Mouse (Mus musculus) forebrain, postnatal 0 days (tissue): ENCODE measurements around the gene Ube2k. TPM values are rescaled to one million over a fixed set of nuclear protein-coding genes. Genes with fewer than 3 reads are reported as not detected.

ENCODE experiments used
- ATAC-seq: fragments of 200-750 bp; cut with Nextera tagmentation; 2 replicates; pipeline ENCODE4 v1.8.0; 2017; ENCODE audit warnings: mild to moderate bottlenecking, moderate library complexity
- DNase-seq: peaks from one replicate; pipeline ENCODE4 v3.0.0-alpha.2; 2015
- H3K27ac ChIP-seq: fragments of 300-500 bp; sonication (generic); 2 replicates; pipeline ENCODE4 v1.5.1; 2014; ENCODE audit warnings: low read depth, mild to moderate bottlenecking, antibody characterized with exemption, low read length, moderate library complexity, mixed read lengths
- H3K27me3 ChIP-seq: fragments of 300-500 bp; sonication (generic); 2 replicates; pipeline ENCODE4 v1.6.1; 2014; ENCODE audit warnings: mild to moderate bottlenecking, low read length, mixed read lengths; ENCODE audit not compliant: insufficient read depth
- H3K36me3 ChIP-seq: fragments of 300-500 bp; sonication (generic); 2 replicates; pipeline ENCODE4 v1.6.1; 2014; ENCODE audit warnings: mild to moderate bottlenecking, moderate library complexity; ENCODE audit not compliant: insufficient read depth
- H3K4me1 ChIP-seq: fragments of 300-500 bp; sonication (generic); 2 replicates; pipeline ENCODE4 v1.6.1; 2014; ENCODE audit warnings: antibody characterized with exemption; ENCODE audit not compliant: insufficient read depth
- H3K4me2 ChIP-seq: fragments of 300-500 bp; sonication (generic); 2 replicates; pipeline ENCODE4 v1.6.1; 2014; ENCODE audit warnings: low read depth, mild to moderate bottlenecking, moderate library complexity
- H3K4me3 ChIP-seq: fragments of 300-500 bp; sonication (generic); 2 replicates; pipeline ENCODE4 v1.5.1; 2014; ENCODE audit warnings: low read depth, low read length, mixed read lengths
- H3K9ac ChIP-seq: fragments of 300-500 bp; sonication (generic); 2 replicates; pipeline ENCODE4 v1.6.1; 2014; ENCODE audit warnings: mild to moderate bottlenecking
- H3K9me3 ChIP-seq: fragments of 300-500 bp; sonication (generic); 2 replicates; pipeline ENCODE4 v1.6.1; 2016; ENCODE audit warnings: low read length
- CTCF ChIP-seq: sonication (generic); IDR thresholded peaks from 2 replicates; pipeline ENCODE4 v1.5.1; 2016; ENCODE audit warnings: antibody characterized with exemption, control low read depth, low read depth
- WGBS: fragments of 180-500 bp; shearing (Covaris S2); extraction: QIAGEN DNeasy Blood & Tissue Kit; methylation state at CpG from one replicate; pipeline ENCODE4 v1.1.7; 2014; 5-methylcytosine and 5-hydroxymethylcytosine counted together
- polyA plus RNA-seq: library from polyadenylated mRNA; unstranded; fragments of >200 nt; fragmentation: Nextera tagmentation; extraction: Ambion mirVana; gene quantifications from 2 replicates; pipeline ENCODE4 v1.2.1, GENCODE M21; 2015
- total RNA-seq: library from RNA; depleted of rRNA; stranded (reverse); fragments of >200 nt; gene quantifications from 2 replicates; pipeline ENCODE4 v1.2.3, GENCODE M21; 2014; rRNA removed

Gene Ube2k
- total and polyA plus RNA-seq, 2 experiments from 2014 or later, result 55.8 to 207 TPM

DNA sequence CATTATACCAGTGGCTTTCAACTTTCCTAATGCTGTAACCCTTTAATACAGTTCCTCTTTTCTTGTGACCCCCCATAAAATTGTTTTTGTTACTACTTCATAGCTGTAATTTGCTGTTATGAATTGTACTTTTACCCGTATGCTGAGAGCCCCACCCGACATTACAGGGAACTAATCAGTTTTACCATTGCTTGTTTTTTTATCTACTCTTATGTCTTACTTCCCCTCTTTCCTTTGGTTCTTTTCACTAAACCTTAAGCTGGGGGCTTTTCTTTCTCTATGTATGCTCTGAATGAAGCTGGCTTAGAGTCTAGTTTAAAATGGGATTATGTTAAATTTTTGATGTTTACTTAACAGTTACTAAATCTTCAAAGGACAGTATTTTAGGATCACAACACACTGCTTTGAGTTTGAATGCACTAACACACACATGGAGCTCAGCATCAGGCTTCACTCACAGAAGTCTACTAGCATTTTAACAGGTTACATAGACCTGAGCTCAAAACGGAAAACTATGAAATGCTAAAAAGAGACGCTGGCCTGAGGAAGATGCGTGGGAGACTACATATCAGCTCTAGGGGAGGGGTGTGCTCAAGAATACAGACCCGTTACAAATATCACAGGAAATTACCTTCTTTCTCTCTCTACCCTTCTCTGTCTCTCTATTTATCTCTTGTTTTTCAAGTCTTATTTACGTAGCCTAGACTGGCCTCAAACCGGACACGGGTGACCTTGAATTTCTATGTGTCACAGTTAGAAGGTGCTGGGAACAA is 76.3 kb downstream of the Ube2k start:
- DNase-seq, result no peak
- H3K4me3 ChIP-seq, result no peak overlapping the region
- no peak for ATAC-seq
- H3K9me3 ChIP-seq, result no peaks in the 10 kb centered on the region
- peaks cover 27% of the 10 kb centered on the region for H3K36me3 ChIP-seq
- no peak for TF ChIP-seq CTCF
- no peaks in the 10 kb centered on the region for H3K4me1 ChIP-seq
- H3K27me3 ChIP-seq, result no peaks in the 10 kb centered on the region
- no peak overlapping the region for H3K4me2 ChIP-seq
- no peak overlapping the region for H3K27ac ChIP-seq
- no peak overlapping the region for H3K9ac ChIP-seq
- 86% methylated on average over 9 of the region's 9 CpGs for WGBS

DNA sequence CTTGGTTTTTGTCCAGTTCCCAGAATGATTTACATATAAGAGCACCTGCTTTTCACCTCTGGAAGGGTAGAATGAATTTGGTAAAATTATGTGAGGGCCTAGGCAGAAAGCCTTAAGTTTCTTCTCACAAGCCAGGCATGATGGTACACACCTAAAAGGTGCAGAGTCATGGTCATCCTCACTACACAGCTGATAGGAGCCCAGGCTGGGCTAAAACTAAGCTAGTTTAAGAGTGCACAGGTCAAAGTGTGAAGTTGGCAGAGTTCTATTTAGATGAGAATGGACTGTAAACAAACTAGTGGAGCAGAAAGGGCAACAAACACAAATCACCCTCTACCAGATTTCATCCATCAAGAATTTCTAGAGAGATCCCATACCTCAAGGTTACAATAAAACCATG is 87.3 kb downstream of the Ube2k start:
- no peak for ATAC-seq
- no peaks in the 10 kb centered on the region for H3K27me3 ChIP-seq
- H3K4me2 ChIP-seq, result no peak overlapping the region
- H3K4me1 ChIP-seq, result no peaks in the 10 kb centered on the region
- no peaks in the 10 kb centered on the region for H3K9me3 ChIP-seq
- no peak overlapping the region for H3K9ac ChIP-seq
- no peak overlapping the region for H3K27ac ChIP-seq
- peaks cover 29% of the 10 kb centered on the region for H3K36me3 ChIP-seq
- no peak for DNase-seq
- no peak for TF ChIP-seq CTCF
- H3K4me3 ChIP-seq, result no peak overlapping the region

DNA sequence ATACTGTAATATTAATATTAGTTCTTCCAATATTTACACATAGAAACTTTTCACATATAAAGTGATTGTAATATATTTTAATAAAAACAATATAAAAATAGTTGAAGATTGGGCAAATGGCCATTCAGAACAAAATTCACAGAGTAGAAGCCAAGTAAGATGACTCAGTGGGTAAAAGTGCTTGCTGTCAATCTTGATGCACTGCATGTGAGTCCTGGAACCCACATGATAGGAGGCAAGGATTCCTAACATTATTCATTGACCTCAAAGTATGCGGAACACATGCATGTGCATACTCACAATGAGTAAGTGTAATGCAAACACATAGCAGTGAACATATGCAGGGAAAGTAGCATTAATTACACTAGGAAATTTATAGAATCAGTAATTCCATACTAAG is 101.9 kb downstream of the Ube2k start:
- no peaks in the 10 kb centered on the region for H3K4me1 ChIP-seq
- no peak for TF ChIP-seq CTCF
- WGBS, result 98% methylated on average over 1 of the region's 1 CpGs

More for the DNA sequence above, 101.9 kb downstream of the Ube2k start:
- no peaks in the 10 kb centered on the region for H3K27me3 ChIP-seq
- H3K36me3 ChIP-seq, result peaks cover 45% of the 10 kb centered on the region
- no peak overlapping the region for H3K27ac ChIP-seq
- ATAC-seq (no peak), DNase-seq (no peak)
- H3K4me2 ChIP-seq, result no peak overlapping the region
- no peak overlapping the region for H3K9ac ChIP-seq
- no peaks in the 10 kb centered on the region for H3K9me3 ChIP-seq
- H3K4me3 ChIP-seq, result no peak overlapping the region

Other genes starting within 250 kb of the Ube2k start
- gene Rfc1, start 201.6 kb upstream of the Ube2k start, total RNA-seq, result 17.7 and 37.9 TPM in 2 replicates
- gene Rfc1, start 201.6 kb upstream of the Ube2k start, polyA plus RNA-seq, result 25.2 and 27.8 TPM in 2 replicates
- 0.08 and 0.29 TPM in 2 replicates for gene Klb, start 188.9 kb upstream of the Ube2k start, total RNA-seq
- gene Klb, start 188.9 kb upstream of the Ube2k start, polyA plus RNA-seq, result 0.05 TPM in 1 of 2 replicates, not detected in the other
- 1,175 and 1,405 TPM in 2 replicates for gene Rpl9, start 145.8 kb upstream of the Ube2k start, total RNA-seq
- 694 and 787 TPM in 2 replicates for gene Rpl9, start 145.8 kb upstream of the Ube2k start, polyA plus RNA-seq
- gene Lias, start 145.7 kb upstream of the Ube2k start, total RNA-seq, result 35.6 and 41.5 TPM in 2 replicates
- 66.4 and 66.5 TPM in 2 replicates for gene Lias, start 145.7 kb upstream of the Ube2k start, polyA plus RNA-seq
- 28.0 TPM in 2 replicates for gene Ugdh, start 101.3 kb upstream of the Ube2k start, total RNA-seq
- 29.6 and 33.5 TPM in 2 replicates for gene Ugdh, start 101.3 kb upstream of the Ube2k start, polyA plus RNA-seq
- not detected in 2 replicates for gene Gm43552, start 44.4 kb upstream of the Ube2k start, total RNA-seq
- 1.3 TPM in 1 of 2 replicates, not detected in the other for gene Gm43552, start 44.4 kb upstream of the Ube2k start, polyA plus RNA-seq
- 139 and 158 TPM in 2 replicates for gene Smim14, start within 50 bp of the Ube2k start, total RNA-seq
- gene Smim14, start within 50 bp of the Ube2k start, polyA plus RNA-seq, result 255 and 269 TPM in 2 replicates
- gene Pds5a, start 161.0 kb downstream of the Ube2k start, total RNA-seq, result 84.2 and 87.5 TPM in 2 replicates
- gene Pds5a, start 161.0 kb downstream of the Ube2k start, polyA plus RNA-seq, result 15.5 and 23.0 TPM in 2 replicates
- 27.4 and 37.7 TPM in 2 replicates for gene N4bp2, start 226.3 kb downstream of the Ube2k start, total RNA-seq
- gene N4bp2, start 226.3 kb downstream of the Ube2k start, polyA plus RNA-seq, result 5.5 and 8.6 TPM in 2 replicates